Mouse (Mus musculus) G1E (cell line): ENCODE measurements at regions not wholly inside any gene's neighbourhood (a gene's known extent, or its start where the extent isn't known, plus 50 kb on each side); places are given as distances from the start of the nearest gene placed in this dataset.

Source experiments
- CTCF ChIP-seq: IDR thresholded peaks from 2 replicates; pipeline ENCODE4 v1.5.1; 2012; ENCODE audit warnings: low read depth, low read length, inconsistent platforms, mixed read lengths
- TAL1 ChIP-seq: conservative IDR thresholded peaks from 2 replicates; pipeline ENCODE4 v1.6.1; 2012; ENCODE audit warnings: low read depth, low read length, inconsistent platforms, mixed read lengths

GRCm38 (mm10) chr2:161196713-161197372 lies 88.0 kb upstream of the Chd6 start:
- no peak for TF ChIP-seq CTCF
- no peak for TF ChIP-seq TAL1
